Mouse (Mus musculus): Measurements from ENCODE around the gene Gm281. TPM values are rescaled to one million over a fixed set of nuclear protein-coding genes. Genes with fewer than 3 reads are reported as not detected.
"Not testable (repeated sequence)": the region's sequence is repeated elsewhere in the genome, so short reads cannot be mapped to it uniquely, and the experiment has no call there.

Gene Gm281
- polyA plus RNA-seq (2015; fragmentation: Nextera tagmentation; extraction: Ambion mirVana), result not detected in 2 replicates

DNA sequence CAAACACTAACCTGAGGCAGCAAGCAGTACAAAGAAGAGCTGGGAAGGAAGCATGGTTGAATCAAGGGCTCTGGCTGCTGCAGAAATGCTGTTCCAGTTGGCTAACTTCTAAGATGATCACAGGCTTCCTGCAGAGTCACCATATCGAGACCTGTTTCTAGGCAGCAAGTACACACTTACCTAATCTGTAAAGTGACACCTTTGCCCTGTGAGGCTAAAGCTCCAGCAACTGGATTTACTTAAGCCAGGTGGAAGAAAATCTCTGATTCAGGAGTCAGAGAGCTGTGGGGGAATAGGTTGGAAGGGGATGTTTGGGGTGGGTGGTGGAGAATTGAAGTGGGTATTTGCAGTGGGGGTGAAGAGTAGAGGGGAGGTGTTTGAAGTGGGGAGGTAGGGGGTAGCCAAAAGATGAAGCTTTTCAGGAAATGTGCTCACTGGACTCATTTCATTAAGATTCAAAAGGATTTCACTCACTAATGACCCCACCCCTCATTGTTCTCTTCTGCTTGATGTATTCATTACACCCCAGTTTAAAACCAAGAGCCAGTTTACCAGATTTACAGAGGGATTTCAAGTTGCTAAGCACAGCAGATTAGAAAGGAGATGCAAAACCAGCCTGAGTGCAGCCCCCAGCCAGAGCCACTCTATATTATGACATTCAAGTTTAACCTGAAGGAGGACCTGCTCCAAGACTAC lies at the start of gene Gm281:
Gm281 (minus strand) TSS at position 92 of the 696 bp plus-strand sequence.
- Histone ChIP-seq H3K9ac (replicated peaks) (no peak within 1 kb of the TSS), H3K4me2 (replicated peaks) (no peak within 1 kb of the TSS), H3K4me3 (no peak within 1 kb of the TSS), H3K9me3 (no peaks in the 10 kb centered on the region), H3K4me1 (no peaks in the 10 kb centered on the region), H3K36me3 (no peaks in the 10 kb centered on the region), H3K27ac (replicated peaks) (no peak within 1 kb of the TSS), H3K27me3 (no peaks in the 10 kb centered on the region)
- 29% methylated on average over 1 of the region's 1 CpGs for WGBS
- ATAC-seq (replicated peaks), result no peak

DNA sequence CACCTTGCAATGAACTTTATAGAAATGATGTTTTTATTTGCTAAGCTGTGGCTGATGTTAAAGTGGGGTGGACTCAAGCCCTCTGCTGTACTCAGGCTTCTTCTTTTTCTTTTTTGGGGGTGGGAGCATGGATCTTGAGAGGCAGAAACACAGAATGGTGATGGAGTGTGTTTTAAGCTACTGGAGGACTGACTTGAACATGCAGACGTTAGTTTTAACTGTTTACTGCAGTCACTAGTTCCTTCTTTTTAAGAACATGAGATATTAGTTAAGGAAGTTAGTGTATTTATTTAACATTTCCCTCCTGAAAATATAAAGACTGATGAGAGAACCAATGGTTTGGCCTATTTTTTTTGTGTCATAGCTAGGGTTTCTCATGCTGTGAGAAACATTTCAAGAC lies 49.2 kb upstream of the Gm281 start:
- no peak overlapping the region for H3K9ac ChIP-seq (replicated peaks)
- no peaks in the 10 kb centered on the region for H3K27me3 ChIP-seq
- H3K4me1 ChIP-seq, result peaks cover 19% of the 10 kb centered on the region
- no peaks in the 10 kb centered on the region for H3K9me3 ChIP-seq
- no peaks in the 10 kb centered on the region for H3K36me3 ChIP-seq
- no peak for ATAC-seq (replicated peaks)
- H3K27ac ChIP-seq (replicated peaks), result no peak overlapping the region
- H3K4me3 ChIP-seq, result no peak overlapping the region
- 89% methylated on average over 1 of the region's 1 CpGs for WGBS
- H3K4me2 ChIP-seq (replicated peaks), result no peak overlapping the region

DNA sequence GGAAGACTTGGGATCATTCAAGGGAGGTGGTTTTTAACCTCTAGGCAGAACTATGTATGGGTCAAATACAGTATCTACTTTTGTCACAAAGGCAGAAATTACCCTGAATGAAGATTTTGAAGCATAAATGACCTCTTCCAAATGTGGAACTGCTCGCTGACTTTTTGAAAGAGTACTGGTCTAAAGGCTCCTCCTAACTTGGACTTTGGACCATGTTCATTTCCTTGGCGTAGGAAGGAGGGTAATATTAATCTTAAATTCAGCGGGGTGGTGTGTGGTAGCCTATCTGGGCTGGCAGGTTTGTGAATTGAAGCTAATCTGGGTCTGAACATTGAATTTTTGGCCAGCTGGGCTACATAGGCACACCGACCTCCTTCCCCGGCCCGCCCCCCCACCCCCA lies 48.2 kb upstream of the Gm281 start:
- H3K9ac ChIP-seq (replicated peaks), result no peak overlapping the region
- no peak overlapping the region for H3K27ac ChIP-seq (replicated peaks)
- H3K4me2 ChIP-seq (replicated peaks), result no peak overlapping the region
- 83% methylated on average over 6 of the region's 6 CpGs for WGBS
- peaks cover 23% of the 10 kb centered on the region for H3K4me1 ChIP-seq
- H3K27me3 ChIP-seq, result no peaks in the 10 kb centered on the region
- H3K36me3 ChIP-seq, result no peaks in the 10 kb centered on the region
- H3K9me3 ChIP-seq, result no peaks in the 10 kb centered on the region
- H3K4me3 ChIP-seq, result no peak overlapping the region
- no peak for ATAC-seq (replicated peaks)

DNA sequence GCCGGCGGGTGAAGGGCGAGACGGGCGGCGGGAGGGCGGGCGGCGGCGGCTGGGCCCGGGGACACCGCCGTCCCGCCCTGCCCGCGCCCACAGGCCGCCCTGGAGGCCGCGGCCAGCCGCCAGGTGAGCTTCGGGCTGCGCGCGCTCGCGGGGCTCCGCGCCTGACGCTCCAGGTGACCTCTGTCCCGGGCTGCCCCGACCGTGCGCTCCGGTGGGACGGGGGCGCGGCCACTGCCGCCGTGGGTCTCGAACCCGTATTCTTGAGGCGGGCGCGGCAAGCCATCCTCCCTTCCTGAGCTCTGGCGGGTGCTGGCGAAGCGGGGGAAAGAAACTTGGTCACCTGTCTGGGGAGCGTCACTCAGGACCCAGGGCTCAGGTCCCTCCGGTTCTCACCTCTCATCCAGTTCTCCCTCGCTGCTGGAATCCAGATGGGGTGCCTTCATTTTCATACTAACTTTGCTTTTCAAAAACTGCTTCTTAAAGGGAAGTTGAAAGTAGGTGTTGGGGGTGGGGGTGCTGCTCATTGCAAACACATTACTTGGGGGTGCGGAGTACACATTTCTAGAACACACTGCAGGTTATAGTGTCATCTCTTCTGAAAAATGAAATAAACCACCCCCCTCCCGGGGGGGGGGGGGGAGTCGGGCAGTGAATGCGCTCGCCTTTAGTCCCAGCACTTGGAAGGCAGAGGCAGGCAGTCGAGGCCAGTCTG lies 47.3 kb upstream of the Gm281 start, which contains the start of the genes Atxn7 and Thoc7:
Atxn7 (plus strand) TSS at position 40 of the 712 bp plus-strand sequence.
Thoc7 (minus strand) TSS at position 452 of the 712 bp plus-strand sequence.
- Histone ChIP-seq H3K4me3 (peak within 1 kb of the TSS; percentile 67), H3K4me1 (peaks cover 23% of the 10 kb centered on the region), H3K4me2 (replicated peaks) (peak within 1 kb of the TSS; percentile 64), H3K9ac (replicated peaks) (peak within 1 kb of the TSS; percentile 85), H3K27me3 (no peaks in the 10 kb centered on the region), H3K27ac (replicated peaks) (peak within 1 kb of the TSS; percentile 86), H3K9me3 (no peaks in the 10 kb centered on the region), H3K36me3 (no peaks in the 10 kb centered on the region)
- ATAC-seq (replicated peaks), result peak; percentile 81
- WGBS, result 2% methylated on average over 46 of the region's 56 CpGs

DNA sequence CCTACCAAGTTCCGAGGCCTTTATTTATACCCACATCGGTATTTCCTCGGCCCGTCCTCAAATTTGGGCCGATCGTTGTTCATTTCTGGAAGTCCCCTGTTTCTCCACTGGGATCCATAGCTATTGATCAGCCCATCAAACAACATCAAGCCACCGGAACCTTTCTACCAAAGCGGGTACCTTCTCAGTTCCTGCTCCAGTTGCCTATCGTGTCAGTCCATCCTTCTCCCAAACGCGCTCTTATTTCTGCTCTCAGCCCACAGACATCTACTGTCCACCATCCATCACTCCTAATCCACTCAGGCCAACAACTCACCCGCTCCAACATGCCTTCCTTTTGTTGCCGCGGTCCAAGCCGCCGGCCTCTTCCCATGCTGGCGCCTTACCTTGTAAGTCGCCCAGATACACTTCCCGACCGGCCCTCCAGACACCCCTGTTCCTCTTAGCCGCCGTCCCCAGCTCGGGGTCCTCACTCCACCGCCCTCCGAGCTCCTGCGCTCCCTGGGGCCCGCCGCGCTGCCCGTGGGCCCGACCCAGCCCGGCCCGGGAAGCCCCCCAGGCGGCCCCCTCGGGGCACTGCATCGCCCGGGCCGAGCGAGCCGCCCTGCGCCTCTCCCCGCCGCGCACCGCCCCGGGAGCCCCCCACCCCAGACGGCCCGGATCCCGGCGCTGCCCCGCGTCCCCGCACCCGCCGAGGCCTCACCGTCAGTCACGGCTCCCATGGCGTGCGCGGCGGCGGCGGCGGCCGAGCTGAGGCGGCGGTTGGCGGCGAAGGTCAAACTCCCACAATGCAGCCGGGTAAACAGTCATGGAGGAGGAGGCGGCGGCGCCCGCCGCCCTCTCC lies 46.4 kb upstream of the Gm281 start:
- Histone ChIP-seq H3K9ac (replicated peaks) (peak overlapping the region; percentile 85), H3K36me3 (peaks cover 4% of the 10 kb centered on the region; the same call in 1 of the 2 replicates), H3K27me3 (no peaks in the 10 kb centered on the region), H3K4me3 (peak overlapping the region; percentile 67), H3K9me3 (no peaks in the 10 kb centered on the region), H3K4me2 (replicated peaks) (peak overlapping the region; percentile 64), H3K27ac (replicated peaks) (peak overlapping the region; percentile 86), H3K4me1 (peaks cover 23% of the 10 kb centered on the region)
- peak; percentile 88 for ATAC-seq (replicated peaks)
- under 1% methylated on average over 70 of the region's 75 CpGs for WGBS

DNA sequence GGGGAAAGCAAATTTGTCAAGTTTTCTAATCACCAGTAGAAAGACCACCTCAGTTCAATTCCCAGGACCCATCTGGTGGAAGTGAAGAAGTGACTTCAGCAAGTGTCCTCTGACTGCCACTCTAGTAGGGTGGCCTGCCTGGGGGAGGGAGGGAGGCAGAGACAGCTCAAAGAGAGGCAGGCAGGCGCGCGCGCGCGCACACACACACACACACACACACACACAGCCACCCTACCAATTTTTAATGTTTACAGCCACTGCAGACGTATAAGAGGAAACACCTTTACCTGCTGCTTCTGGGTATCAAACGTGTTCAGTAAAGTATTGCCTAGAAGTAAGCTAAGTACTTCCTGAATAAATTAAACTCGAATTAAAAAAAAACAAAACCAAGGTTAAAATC lies 45.8 kb upstream of the Gm281 start:
- Histone ChIP-seq H3K27ac (replicated peaks) (peak overlapping the region; percentile 86), H3K9me3 (no peaks in the 10 kb centered on the region), H3K36me3 (peaks cover 4% of the 10 kb centered on the region; the same call in 1 of the 2 replicates), H3K27me3 (no peaks in the 10 kb centered on the region), H3K4me2 (replicated peaks) (peak overlapping the region; percentile 64), H3K9ac (replicated peaks) (peak overlapping the region; percentile 85), H3K4me3 (peak overlapping the region; percentile 67), H3K4me1 (peaks cover 23% of the 10 kb centered on the region)
- under 1% methylated on average over 9 of the region's 9 CpGs for WGBS
- ATAC-seq (replicated peaks), result peak; percentile 51

DNA sequence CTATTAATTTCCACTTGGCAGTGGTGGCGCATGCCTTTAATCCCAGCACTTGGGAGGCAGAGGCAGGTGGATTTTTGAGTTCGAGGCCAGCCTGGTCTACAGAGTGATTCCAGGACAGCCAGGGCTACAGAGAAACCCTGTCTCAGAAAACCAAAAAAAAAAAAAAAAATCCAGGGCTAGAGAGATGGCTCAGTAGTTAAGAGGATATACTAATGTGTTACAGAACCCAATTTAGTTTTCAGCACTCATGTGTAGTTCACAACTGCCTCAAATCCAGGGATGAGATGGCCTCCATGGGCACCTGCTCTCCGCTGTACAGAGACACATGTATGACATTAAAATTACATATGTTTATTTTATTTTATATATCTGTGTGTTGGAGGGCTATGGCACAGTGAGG lies 37.9 kb upstream of the Gm281 start:
- not testable (repeated sequence) for H3K9me3 ChIP-seq; H3K4me2 ChIP-seq (replicated peaks); ATAC-seq (replicated peaks); H3K4me1 ChIP-seq; H3K27ac ChIP-seq (replicated peaks); H3K9ac ChIP-seq (replicated peaks); H3K27me3 ChIP-seq; H3K4me3 ChIP-seq
- WGBS, result 98% methylated on average over 3 of the region's 3 CpGs
- H3K36me3 ChIP-seq, result peaks cover 54% of the 10 kb centered on the region

DNA sequence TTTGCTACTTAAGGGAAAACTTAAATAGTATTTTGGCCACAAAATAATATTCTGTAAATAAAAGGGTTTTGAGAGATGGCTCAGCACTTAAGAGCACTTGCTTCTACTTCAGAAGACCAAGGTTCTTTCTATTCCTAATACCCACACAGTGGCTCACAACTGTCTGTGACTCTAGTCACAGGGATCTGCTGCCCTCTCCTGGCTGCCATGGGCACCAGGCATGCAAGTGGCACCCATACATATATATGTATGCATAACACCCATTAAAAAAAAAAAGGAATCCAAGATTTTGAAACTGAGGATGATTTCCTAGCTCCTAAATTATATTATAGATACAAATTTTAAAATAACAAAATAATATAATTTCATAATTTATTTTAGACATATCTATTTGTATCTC lies 36.1 kb upstream of the Gm281 start:
- no peaks in the 10 kb centered on the region for H3K27me3 ChIP-seq
- H3K4me1 ChIP-seq, result no peaks in the 10 kb centered on the region
- peaks cover 55% of the 10 kb centered on the region for H3K36me3 ChIP-seq
- H3K4me3 ChIP-seq, result no peak overlapping the region
- H3K4me2 ChIP-seq (replicated peaks), result no peak overlapping the region
- H3K9me3 ChIP-seq, result no peaks in the 10 kb centered on the region
- H3K27ac ChIP-seq (replicated peaks), result no peak overlapping the region
- H3K9ac ChIP-seq (replicated peaks), result no peak overlapping the region
- ATAC-seq (replicated peaks), result peak; percentile 80; the same call in 1 of the 2 replicates

DNA sequence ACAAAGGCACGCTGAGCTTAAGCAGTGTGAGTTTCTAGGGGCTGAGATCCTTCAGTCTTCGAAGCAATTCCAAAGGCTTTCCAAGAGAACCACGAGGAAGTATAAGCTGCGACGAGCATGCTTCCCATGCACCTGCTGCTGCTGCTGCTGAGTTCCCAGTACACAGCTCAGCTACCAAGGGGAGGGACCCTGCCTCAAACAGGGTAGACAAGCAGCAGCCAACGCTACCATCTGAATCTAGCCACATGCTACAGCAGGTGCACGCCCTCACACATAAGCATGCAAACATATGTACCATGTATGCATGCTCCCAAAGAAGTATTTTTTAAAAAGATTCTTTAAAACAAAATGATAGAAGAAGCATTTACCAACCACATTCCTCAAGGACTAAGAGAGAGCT lies 34.1 kb upstream of the Gm281 start:
- H3K36me3 ChIP-seq, result peaks cover 53% of the 10 kb centered on the region
- no peak overlapping the region for H3K4me2 ChIP-seq (replicated peaks)
- H3K4me1 ChIP-seq, result no peaks in the 10 kb centered on the region
- H3K4me3 ChIP-seq, result no peak overlapping the region
- H3K9me3 ChIP-seq, result no peaks in the 10 kb centered on the region
- 83% methylated on average over 7 of the region's 7 CpGs for WGBS
- no peaks in the 10 kb centered on the region for H3K27me3 ChIP-seq
- H3K27ac ChIP-seq (replicated peaks), result peak overlapping the region; percentile 4
- no peak; the same call in 1 of the 2 replicates for ATAC-seq (replicated peaks)
- no peak overlapping the region for H3K9ac ChIP-seq (replicated peaks)

DNA sequence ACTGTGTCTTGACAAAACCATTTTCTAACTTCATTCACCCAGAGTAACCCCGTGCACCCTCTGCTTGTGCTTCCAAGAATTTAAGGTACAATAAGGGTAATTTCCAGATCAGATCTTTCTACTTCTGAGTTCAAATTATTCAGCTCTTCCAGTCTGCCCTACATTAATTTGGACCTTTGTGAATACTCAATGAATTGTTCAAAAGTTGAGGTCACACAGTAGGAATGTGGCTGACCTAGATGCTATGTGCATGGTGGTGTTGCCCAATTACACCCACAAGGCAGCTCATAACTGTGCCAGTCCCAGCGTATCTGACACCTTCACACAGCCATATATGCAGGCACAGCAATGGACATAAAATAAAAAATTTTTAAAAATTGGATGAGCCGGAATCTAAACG lies 30.4 kb upstream of the Gm281 start:
- no peak for ATAC-seq (replicated peaks)
- no peaks in the 10 kb centered on the region for H3K4me1 ChIP-seq
- no peak overlapping the region for H3K4me3 ChIP-seq
- no peak overlapping the region for H3K27ac ChIP-seq (replicated peaks)
- no peaks in the 10 kb centered on the region for H3K9me3 ChIP-seq
- 95% methylated on average over 4 of the region's 4 CpGs for WGBS
- no peak overlapping the region for H3K4me2 ChIP-seq (replicated peaks)
- no peaks in the 10 kb centered on the region for H3K27me3 ChIP-seq
- no peak overlapping the region for H3K9ac ChIP-seq (replicated peaks)
- H3K36me3 ChIP-seq, result peaks cover 27% of the 10 kb centered on the region

DNA sequence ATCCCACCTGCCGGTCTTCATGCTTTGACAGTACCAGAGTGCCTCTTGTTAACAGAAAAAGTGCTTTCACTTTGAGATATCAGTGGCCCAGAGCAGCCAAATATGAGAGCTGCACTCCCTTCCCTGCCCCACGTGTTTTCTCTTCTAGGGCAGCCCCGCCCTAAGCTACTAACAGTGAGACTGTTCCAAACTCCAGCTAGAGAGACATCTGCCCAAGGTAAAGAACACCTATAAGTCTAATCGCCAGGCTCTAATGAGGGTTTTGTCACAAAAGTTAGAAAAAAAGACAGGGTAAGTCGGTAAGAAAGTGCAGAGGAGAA lies 19.7 kb upstream of the Gm281 start:
- Histone ChIP-seq H3K9me3 (no peaks in the 10 kb centered on the region), H3K4me1 (peaks cover 7% of the 10 kb centered on the region; the same call in 1 of the 2 replicates), H3K36me3 (no peaks in the 10 kb centered on the region), H3K4me2 (replicated peaks) (peak overlapping the region; percentile 53), H3K27ac (replicated peaks) (no peak overlapping the region), H3K4me3 (peak overlapping the region; percentile 31), H3K9ac (replicated peaks) (0 out of 2 replicates have a peak overlapping the region, but pooled peaks have one; percentile 31), H3K27me3 (no peaks in the 10 kb centered on the region)
- WGBS, result 57% methylated on average over 5 of the region's 5 CpGs
- ATAC-seq (replicated peaks), result no peak
